Mouse (Mus musculus) layer of hippocampus, postnatal 10 days (tissue): ENCODE results near the gene Scgb1b3. TPM values are rescaled to one million over a fixed set of nuclear protein-coding genes. Genes with fewer than 3 reads are reported as not detected.

Experiments
- DNase-seq, 2 experiments: peaks; one replicate each; pipeline ENCODE4 v3.0.0; 2021; ENCODE audit warnings: low spot score in 2 of 2
- long read RNA-seq: library from polyadenylated mRNA; stranded (forward); transcript quantifications from one replicate; pipeline ENCODE4 v2.0.0, GENCODE M21; 2023
- total RNA-seq, 2 experiments: library from RNA; stranded (reverse); gene quantifications; 2 replicates each; pipeline ENCODE4 v1.2.3; 2021

Gene Scgb1b3
- total RNA-seq, result not detected
- long read RNA-seq, result 0 reads

- DNase-seq, result no peak
Measured at GRCm38 (mm10) chr7:31375292-31375691, at the start of gene Scgb1b3. Gene Scgb1b3 (plus strand): TSS chr7:31375592.

- DNase-seq, result no peak
Measured at GRCm38 (mm10) chr7:31362022-31362560, 13.3 kb upstream of the Scgb1b3 start, which contains the start of gene Scgb2b3. Gene Scgb2b3 (minus strand): TSS chr7:31362072.

Other genes starting within 250 kb of the Scgb1b3 start
- gene Scn1b, start 248.6 kb upstream of the Scgb1b3 start, total RNA-seq, result 100 to 1,000 TPM; 264 to 274 TPM
- 100 to 1,000 TPM; 143 to 144 TPM for gene Gramd1a, start 219.7 kb upstream of the Scgb1b3 start, total RNA-seq
- gene Scgb2b2, start 85.1 kb upstream of the Scgb1b3 start, total RNA-seq, result not detected
- not detected for gene Scgb1b2, start 83.8 kb upstream of the Scgb1b3 start, total RNA-seq
- gene Scgb2b3, start 13.5 kb upstream of the Scgb1b3 start, total RNA-seq, result not detected